Mouse (Mus musculus) forebrain, embryonic 12.5 days (tissue): ENCODE measurements around the gene Adcy2. TPM values are rescaled to one million over a fixed set of nuclear protein-coding genes. Genes with fewer than 3 reads are reported as not detected.
A peak's percentile ranks its signal among the peaks of the same experiment; 100 is the strongest.

Experiments
- ATAC-seq: fragments of 200-750 bp; cut with Nextera tagmentation; 2 replicates; pipeline ENCODE4 v1.8.0; 2017; ENCODE audit warnings: moderate TSS enrichment; ENCODE audit not compliant: low FRiP score
- H3K27ac ChIP-seq: fragments of 300-500 bp; sonication (generic); 2 replicates; pipeline ENCODE4 v1.5.1; 2016; ENCODE audit warnings: mild to moderate bottlenecking
- H3K27me3 ChIP-seq: fragments of 300-500 bp; sonication (generic); 2 replicates; pipeline ENCODE4 v1.6.1; 2016; ENCODE audit warnings: mild to moderate bottlenecking
- H3K36me3 ChIP-seq: fragments of 300-500 bp; sonication (generic); replicated peaks from 2 replicates; pipeline ENCODE4 v1.6.1; 2016; ENCODE audit warnings: mild to moderate bottlenecking
- H3K4me1 ChIP-seq: fragments of 300-500 bp; sonication (generic); 2 replicates; pipeline ENCODE4 v1.6.1; 2016
- H3K4me2 ChIP-seq: fragments of 300-500 bp; sonication (generic); 2 replicates; pipeline ENCODE4 v1.6.1; 2016; ENCODE audit warnings: mild to moderate bottlenecking, moderate library complexity
- H3K4me3 ChIP-seq: fragments of 300-500 bp; sonication (generic); replicated peaks from 2 replicates; pipeline ENCODE4 v1.5.1; 2016; ENCODE audit warnings: mild to moderate bottlenecking
- H3K9ac ChIP-seq: fragments of 300-500 bp; sonication (generic); 2 replicates; pipeline ENCODE4 v1.6.1; 2016; ENCODE audit warnings: mild to moderate bottlenecking
- H3K9me3 ChIP-seq: fragments of 300-500 bp; sonication (generic); 2 replicates; pipeline ENCODE4 v1.6.1; 2016
- WGBS: fragments of 180-500 bp; shearing (Covaris S2); methylation state at CpG from one replicate; pipeline ENCODE4 v1.1.7; 2016; 5-methylcytosine and 5-hydroxymethylcytosine counted together
- polyA plus RNA-seq: library from polyadenylated mRNA; unstranded; fragments of >200 nt; fragmentation: Nextera tagmentation; extraction: Ambion mirVana; gene quantifications from 2 replicates; pipeline ENCODE4 v1.2.1, GENCODE M21; 2016

Adcy2 gene
- polyA plus RNA-seq, 1 experiment from 2014 or later: 2.1 TPM

- no peaks in the 10 kb centered on the region for H3K4me1 ChIP-seq
- H3K27me3 ChIP-seq: no peaks in the 10 kb centered on the region; the same call in none of the 2 replicates
- H3K9ac ChIP-seq: no peak overlapping the region
- no peak overlapping the region for H3K4me2 ChIP-seq
- H3K9me3 ChIP-seq: no peaks in the 10 kb centered on the region
- WGBS: 88% methylated on average over 1 of the region's 1 CpGs
- H3K4me3 ChIP-seq: no peak overlapping the region
- peaks cover 45% of the 10 kb centered on the region for H3K36me3 ChIP-seq
- ATAC-seq: peak; percentile 45; the same call in 1 of the 2 replicates
- no peak overlapping the region for H3K27ac ChIP-seq
Measured at GRCm38 (mm10) chr13:68593797-68594196, 405.5 kb downstream of the Adcy2 start.

- H3K36me3 ChIP-seq: peaks cover 95% of the 10 kb centered on the region
- no peak overlapping the region for H3K4me2 ChIP-seq
- H3K9me3 ChIP-seq: no peaks in the 10 kb centered on the region
- H3K27ac ChIP-seq: no peak overlapping the region
- no peaks in the 10 kb centered on the region for H3K27me3 ChIP-seq
- no peak overlapping the region for H3K4me3 ChIP-seq
- ATAC-seq: no peak
- H3K4me1 ChIP-seq: no peaks in the 10 kb centered on the region
- no peak overlapping the region for H3K9ac ChIP-seq
Measured at GRCm38 (mm10) chr13:68588352-68588751, 411.0 kb downstream of the Adcy2 start.

GRCm38 (mm10) chr13:68585441-68585840, 413.9 kb downstream of the Adcy2 start:
- no peak overlapping the region for H3K27ac ChIP-seq
- no peak overlapping the region for H3K4me3 ChIP-seq
- H3K9me3 ChIP-seq: no peaks in the 10 kb centered on the region
- no peak overlapping the region for H3K4me2 ChIP-seq
- ATAC-seq: no peak
- peaks cover 66% of the 10 kb centered on the region for H3K36me3 ChIP-seq
- 86% methylated on average over 7 of the region's 7 CpGs for WGBS
- peaks cover 17% of the 10 kb centered on the region for H3K4me1 ChIP-seq
- no peak overlapping the region for H3K9ac ChIP-seq
- no peaks in the 10 kb centered on the region for H3K27me3 ChIP-seq

GRCm38 (mm10) chr13:68583961-68584360, 415.4 kb downstream of the Adcy2 start:
- 93% methylated on average over 11 of the region's 11 CpGs for WGBS
- Histone ChIP-seq H3K9me3 (no peaks in the 10 kb centered on the region), H3K4me1 (peaks cover 21% of the 10 kb centered on the region), H3K9ac (no peak overlapping the region), H3K4me3 (no peak overlapping the region), H3K36me3 (peaks cover 54% of the 10 kb centered on the region), H3K27ac (no peak overlapping the region), H3K4me2 (no peak overlapping the region), H3K27me3 (no peaks in the 10 kb centered on the region)
- ATAC-seq: no peak

GRCm38 (mm10) chr13:68582517-68582780, 416.9 kb downstream of the Adcy2 start:
- H3K36me3 ChIP-seq: peaks cover 48% of the 10 kb centered on the region
- peak overlapping the region; percentile 71 for H3K9ac ChIP-seq
- WGBS: 0% methylated on average over 11 of the region's 11 CpGs
- no peak; the same call in 1 of the 2 replicates for ATAC-seq
- H3K27ac ChIP-seq: peak overlapping the region; percentile 39; the same call in 1 of the 2 replicates
- no peaks in the 10 kb centered on the region for H3K9me3 ChIP-seq
- H3K27me3 ChIP-seq: no peaks in the 10 kb centered on the region
- peaks cover 21% of the 10 kb centered on the region for H3K4me1 ChIP-seq
- H3K4me2 ChIP-seq: peak overlapping the region; percentile 84
- peak overlapping the region; percentile 66 for H3K4me3 ChIP-seq

- Histone ChIP-seq H3K4me2 (peak within 1 kb of the TSS; percentile 84), H3K9ac (peak within 1 kb of the TSS; percentile 71), H3K4me1 (peaks cover 21% of the 10 kb centered on the region), H3K27me3 (no peaks in the 10 kb centered on the region), H3K9me3 (no peaks in the 10 kb centered on the region), H3K4me3 (peak within 1 kb of the TSS; percentile 66), H3K27ac (peak within 1 kb of the TSS; percentile 75), H3K36me3 (peaks cover 47% of the 10 kb centered on the region)
- under 1% methylated on average over 80 of the region's 81 CpGs for WGBS
- peak; percentile 100 for ATAC-seq
Measured at GRCm38 (mm10) chr13:68581747-68582516, 417.4 kb downstream of the Adcy2 start, which contains the start of the genes Mtrr and Fastkd3. Gene Mtrr, minus strand, starts transcription at chr13:68582149. Gene Fastkd3, plus strand, starts transcription at chr13:68582234.

- Histone ChIP-seq H3K9ac (peak overlapping the region; percentile 71), H3K36me3 (peaks cover 50% of the 10 kb centered on the region), H3K27ac (peak overlapping the region; percentile 75), H3K4me1 (peaks cover 21% of the 10 kb centered on the region), H3K4me2 (peak overlapping the region; percentile 84), H3K4me3 (peak overlapping the region; percentile 66), H3K9me3 (no peaks in the 10 kb centered on the region), H3K27me3 (no peaks in the 10 kb centered on the region)
- 28% methylated on average over 14 of the region's 14 CpGs for WGBS
- ATAC-seq: peak; percentile 17
Measured at GRCm38 (mm10) chr13:68581086-68581740, 418.1 kb downstream of the Adcy2 start.

- Histone ChIP-seq H3K36me3 (peaks cover 40% of the 10 kb centered on the region), H3K27me3 (no peaks in the 10 kb centered on the region), H3K27ac (no peak overlapping the region), H3K9me3 (no peaks in the 10 kb centered on the region), H3K4me3 (no peak overlapping the region), H3K9ac (no peak overlapping the region), H3K4me1 (peaks cover 18% of the 10 kb centered on the region), H3K4me2 (no peak overlapping the region)
- WGBS: 92% methylated on average over 7 of the region's 7 CpGs
- ATAC-seq: no peak
Measured at GRCm38 (mm10) chr13:68577945-68578344, 421.4 kb downstream of the Adcy2 start.

- Histone ChIP-seq H3K4me3 (no peak overlapping the region), H3K4me1 (no peaks in the 10 kb centered on the region), H3K9ac (no peak overlapping the region), H3K36me3 (peaks cover 70% of the 10 kb centered on the region), H3K4me2 (no peak overlapping the region), H3K27ac (no peak overlapping the region), H3K27me3 (no peaks in the 10 kb centered on the region), H3K9me3 (no peaks in the 10 kb centered on the region)
- ATAC-seq: no peak
- WGBS: 82% methylated on average over 4 of the region's 4 CpGs
Measured at GRCm38 (mm10) chr13:68574398-68574797, 424.9 kb downstream of the Adcy2 start.

GRCm38 (mm10) chr13:68572966-68573913, 426.1 kb downstream of the Adcy2 start:
- Histone ChIP-seq H3K9ac (no peak overlapping the region), H3K4me2 (no peak overlapping the region), H3K4me1 (no peaks in the 10 kb centered on the region), H3K4me3 (no peak overlapping the region), H3K9me3 (no peaks in the 10 kb centered on the region), H3K27me3 (no peaks in the 10 kb centered on the region), H3K36me3 (peaks cover 69% of the 10 kb centered on the region), H3K27ac (peak overlapping the region; percentile 26; the same call in 1 of the 2 replicates)
- WGBS: 59% methylated on average over 10 of the region's 10 CpGs
- peak; percentile 5; the same call in 1 of the 2 replicates for ATAC-seq

GRCm38 (mm10) chr13:68572247-68572646, 427.1 kb downstream of the Adcy2 start:
- no peak overlapping the region for H3K27ac ChIP-seq
- ATAC-seq: no peak
- H3K9ac ChIP-seq: no peak overlapping the region
- WGBS: 93% methylated on average over 19 of the region's 19 CpGs
- H3K4me1 ChIP-seq: no peaks in the 10 kb centered on the region
- no peak overlapping the region for H3K4me3 ChIP-seq
- H3K9me3 ChIP-seq: no peaks in the 10 kb centered on the region
- H3K4me2 ChIP-seq: no peak overlapping the region
- H3K36me3 ChIP-seq: peaks cover 68% of the 10 kb centered on the region
- H3K27me3 ChIP-seq: no peaks in the 10 kb centered on the region
